Mouse (Mus musculus) heart, embryonic 16.5 days (tissue): ENCODE measurements at regions not wholly inside any gene's neighbourhood (a gene's known extent, or its start where the extent isn't known, plus 50 kb on each side); places are given as distances from the start of the nearest gene placed in this dataset.
A peak's percentile ranks its signal among the peaks of the same experiment; 100 is the strongest.

Source experiments
- ATAC-seq: fragments of 200-750 bp; cut with Nextera tagmentation; replicated peaks from 2 replicates; pipeline ENCODE4 v1.8.0; 2017; ENCODE audit warnings: moderate number of reproducible peaks; ENCODE audit not compliant: insufficient read depth, low FRiP score; ENCODE audit errors: extremely low read depth
- H3K27ac ChIP-seq: fragments of 300-500 bp; sonication (generic); 2 replicates; pipeline ENCODE4 v1.5.1; 2014; ENCODE audit warnings: mild to moderate bottlenecking, low read length, control low read depth, moderate library complexity
- H3K27me3 ChIP-seq: fragments of 300-500 bp; sonication (generic); 2 replicates; pipeline ENCODE4 v1.6.1; 2014; ENCODE audit warnings: low read length, mixed read lengths; ENCODE audit not compliant: control insufficient read depth, insufficient read depth
- H3K36me3 ChIP-seq: fragments of 300-500 bp; sonication (generic); 2 replicates; pipeline ENCODE4 v1.6.1; 2014; ENCODE audit not compliant: control insufficient read depth, insufficient read depth
- H3K4me1 ChIP-seq: fragments of 300-500 bp; sonication (generic); 2 replicates; pipeline ENCODE4 v1.6.1; 2014; ENCODE audit warnings: low read length, mixed read lengths; ENCODE audit not compliant: control insufficient read depth, insufficient read depth
- H3K4me2 ChIP-seq: fragments of 300-500 bp; sonication (generic); 2 replicates; pipeline ENCODE4 v1.6.1; 2014; ENCODE audit warnings: low read depth, mild to moderate bottlenecking, control low read depth, low read length
- H3K4me3 ChIP-seq: fragments of 300-500 bp; sonication (generic); 2 replicates; pipeline ENCODE4 v1.5.1; 2014; ENCODE audit warnings: mild to moderate bottlenecking, control low read depth, low read length
- H3K9ac ChIP-seq: fragments of 300-500 bp; sonication (generic); 2 replicates; pipeline ENCODE4 v1.6.1; 2014; ENCODE audit warnings: low read length, control low read depth
- H3K9me3 ChIP-seq: fragments of 300-500 bp; sonication (generic); replicated peaks from 2 replicates; pipeline ENCODE4 v1.6.1; 2016; ENCODE audit warnings: low read length; ENCODE audit not compliant: control insufficient read depth
- WGBS: fragments of 180-500 bp; shearing (Covaris S2); extraction: QIAGEN DNeasy Blood & Tissue Kit; methylation state at CpG from one replicate; pipeline ENCODE4 v1.1.7; 2014; 5-methylcytosine and 5-hydroxymethylcytosine counted together

- Histone ChIP-seq H3K36me3 (no peaks in the 10 kb centered on the region), H3K4me2 (no peak overlapping the region), H3K4me3 (no peak overlapping the region), H3K27ac (no peak overlapping the region), H3K4me1 (peaks cover 20% of the 10 kb centered on the region), H3K9me3 (peaks cover 5% of the 10 kb centered on the region; the same call in 1 of the 2 replicates), H3K27me3 (no peaks in the 10 kb centered on the region), H3K9ac (no peak overlapping the region)
- ATAC-seq = no peak
- WGBS = 67% methylated on average over 2 of the region's 2 CpGs
Observed at GRCm38 (mm10) chr1:92707441-92707840, 58.8 kb upstream of the Otos start.

- Histone ChIP-seq H3K36me3 (no peaks in the 10 kb centered on the region), H3K4me3 (no peak overlapping the region), H3K9ac (no peak overlapping the region; the same call in 1 of the 2 replicates), H3K9me3 (peaks cover 5% of the 10 kb centered on the region; the same call in 1 of the 2 replicates), H3K27ac (peak overlapping the region; percentile 4; the same call in 1 of the 2 replicates), H3K4me1 (peaks cover 25% of the 10 kb centered on the region), H3K4me2 (0 out of 2 replicates have a peak overlapping the region, but pooled peaks have one; percentile 2), H3K27me3 (no peaks in the 10 kb centered on the region)
- ATAC-seq = no peak
- WGBS = 62% methylated on average over 12 of the region's 12 CpGs
Observed at GRCm38 (mm10) chr1:92703903-92704302, 55.3 kb upstream of the Otos start.

GRCm38 (mm10) chr1:92703270-92703669 lies 54.6 kb upstream of the Otos start:
- 90% methylated on average over 3 of the region's 3 CpGs for WGBS
- Histone ChIP-seq H3K9ac (peak overlapping the region; percentile 42), H3K9me3 (peaks cover 5% of the 10 kb centered on the region; the same call in 1 of the 2 replicates), H3K27ac (0 out of 2 replicates have a peak overlapping the region, but pooled peaks have one; percentile 4), H3K27me3 (no peaks in the 10 kb centered on the region), H3K4me2 (no peak overlapping the region; the same call in 1 of the 2 replicates), H3K4me3 (no peak overlapping the region), H3K36me3 (no peaks in the 10 kb centered on the region), H3K4me1 (peaks cover 26% of the 10 kb centered on the region)
- no peak for ATAC-seq

GRCm38 (mm10) chr1:92700107-92700506 lies 51.5 kb upstream of the Otos start:
- peaks cover 33% of the 10 kb centered on the region for H3K4me1 ChIP-seq

GRCm38 (mm10) chr1:92699697-92700096 lies 51.1 kb upstream of the Otos start:
- Histone ChIP-seq H3K9me3 (no peaks in the 10 kb centered on the region), H3K9ac (peak overlapping the region; percentile 41), H3K4me3 (no peak overlapping the region), H3K4me2 (no peak overlapping the region), H3K36me3 (no peaks in the 10 kb centered on the region), H3K27me3 (no peaks in the 10 kb centered on the region), H3K4me1 (peaks cover 33% of the 10 kb centered on the region), H3K27ac (peak overlapping the region; percentile 86)
- 25% methylated on average over 6 of the region's 6 CpGs for WGBS
- no peak for ATAC-seq

More at GRCm38 (mm10) chr1:92700107-92700506, 51.5 kb upstream of the Otos start:
- ATAC-seq = no peak
- Histone ChIP-seq H3K4me2 (no peak overlapping the region), H3K9me3 (no peaks in the 10 kb centered on the region), H3K9ac (no peak overlapping the region), H3K4me3 (no peak overlapping the region), H3K27me3 (no peaks in the 10 kb centered on the region), H3K36me3 (no peaks in the 10 kb centered on the region), H3K27ac (peak overlapping the region; percentile 86; the same call in 1 of the 2 replicates)
- 88% methylated on average over 2 of the region's 2 CpGs for WGBS

- peak overlapping the region; percentile 41 for H3K9ac ChIP-seq
- no peaks in the 10 kb centered on the region for H3K27me3 ChIP-seq
- H3K27ac ChIP-seq = peak overlapping the region; percentile 86
- H3K4me1 ChIP-seq = peaks cover 33% of the 10 kb centered on the region
- H3K9me3 ChIP-seq = no peaks in the 10 kb centered on the region
- H3K4me3 ChIP-seq = no peak overlapping the region
- peak; percentile 90 for ATAC-seq
- no peaks in the 10 kb centered on the region for H3K36me3 ChIP-seq
- H3K4me2 ChIP-seq = no peak overlapping the region
- 6% methylated on average over 9 of the region's 9 CpGs for WGBS
Observed at GRCm38 (mm10) chr1:92699048-92699447, 50.4 kb upstream of the Otos start.

- no peaks in the 10 kb centered on the region for H3K9me3 ChIP-seq
- ATAC-seq = no peak; the same call in 1 of the 2 replicates
- 85% methylated on average over 3 of the region's 3 CpGs for WGBS
- H3K36me3 ChIP-seq = no peaks in the 10 kb centered on the region
- H3K4me1 ChIP-seq = peaks cover 31% of the 10 kb centered on the region
- H3K9ac ChIP-seq = no peak overlapping the region; the same call in 1 of the 2 replicates
- peak overlapping the region; percentile 81 for H3K27ac ChIP-seq
- no peak overlapping the region for H3K4me3 ChIP-seq
- H3K4me2 ChIP-seq = no peak overlapping the region
- no peaks in the 10 kb centered on the region for H3K27me3 ChIP-seq
Observed at GRCm38 (mm10) chr1:92698541-92698940, 49.9 kb upstream of the Otos start.
